Mouse (Mus musculus) cerebral cortex, adult 2 months (tissue): Measurements from ENCODE around the gene Rsrc1.

Source experiments
- WGBS: fragments of 180-500 bp; shearing (Covaris S2); methylation state at CpG from one replicate; pipeline ENCODE4 v1.1.7; 2018; 5-methylcytosine and 5-hydroxymethylcytosine counted together

Rsrc1 gene

GRCm38 (mm10) chr3:67284039-67284438 is 302.8 kb downstream of the Rsrc1 start:
- 97% methylated on average over 1 of the region's 1 CpGs for WGBS

DNA sequence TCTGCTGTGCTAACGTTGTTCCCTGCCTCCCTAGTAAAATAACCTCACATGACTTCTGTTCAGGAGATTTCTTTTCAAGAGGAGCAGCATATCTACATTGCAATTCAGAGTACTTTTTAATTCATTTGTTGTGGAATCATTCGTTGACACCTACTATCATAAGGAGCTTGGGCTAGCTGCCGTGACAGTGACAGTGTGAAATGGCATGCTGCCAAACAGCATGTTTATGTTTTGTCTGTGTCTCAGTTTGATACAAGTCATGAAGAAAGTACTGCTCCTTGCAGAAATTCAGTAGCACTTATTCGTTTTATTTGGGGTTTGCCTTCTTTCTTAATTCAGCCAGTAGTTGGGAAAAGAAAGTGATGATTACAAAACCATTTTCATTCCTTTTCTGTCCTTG is 303.7 kb downstream of the Rsrc1 start:
- 33% methylated on average over 4 of the region's 4 CpGs for WGBS

GRCm38 (mm10) chr3:67288664-67289063 is 307.5 kb downstream of the Rsrc1 start:
- 96% methylated on average over 7 of the region's 7 CpGs for WGBS

DNA sequence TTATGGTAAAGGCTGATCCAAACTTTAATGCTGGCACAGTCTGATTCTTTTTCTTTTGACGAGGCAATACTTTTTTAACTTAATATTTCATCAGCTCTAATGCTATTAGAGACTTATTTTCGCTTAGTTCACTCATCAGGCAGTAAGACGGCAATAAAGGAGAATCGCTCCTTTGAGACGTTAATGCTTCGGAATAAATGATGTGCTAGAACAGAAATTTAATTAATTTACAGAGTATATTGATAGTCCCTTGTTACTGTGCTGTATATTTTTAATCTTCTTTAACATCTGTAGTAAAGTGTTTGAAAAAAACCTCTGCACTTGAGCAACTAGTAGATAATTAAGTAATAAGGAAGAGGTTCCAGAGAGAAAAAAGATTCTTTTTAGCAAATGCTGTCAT is 308.3 kb downstream of the Rsrc1 start:
- WGBS = 87% methylated on average over 6 of the region's 6 CpGs

GRCm38 (mm10) chr3:67308725-67309124 is 327.5 kb downstream of the Rsrc1 start:
- WGBS = 46% methylated on average over 2 of the region's 2 CpGs

DNA sequence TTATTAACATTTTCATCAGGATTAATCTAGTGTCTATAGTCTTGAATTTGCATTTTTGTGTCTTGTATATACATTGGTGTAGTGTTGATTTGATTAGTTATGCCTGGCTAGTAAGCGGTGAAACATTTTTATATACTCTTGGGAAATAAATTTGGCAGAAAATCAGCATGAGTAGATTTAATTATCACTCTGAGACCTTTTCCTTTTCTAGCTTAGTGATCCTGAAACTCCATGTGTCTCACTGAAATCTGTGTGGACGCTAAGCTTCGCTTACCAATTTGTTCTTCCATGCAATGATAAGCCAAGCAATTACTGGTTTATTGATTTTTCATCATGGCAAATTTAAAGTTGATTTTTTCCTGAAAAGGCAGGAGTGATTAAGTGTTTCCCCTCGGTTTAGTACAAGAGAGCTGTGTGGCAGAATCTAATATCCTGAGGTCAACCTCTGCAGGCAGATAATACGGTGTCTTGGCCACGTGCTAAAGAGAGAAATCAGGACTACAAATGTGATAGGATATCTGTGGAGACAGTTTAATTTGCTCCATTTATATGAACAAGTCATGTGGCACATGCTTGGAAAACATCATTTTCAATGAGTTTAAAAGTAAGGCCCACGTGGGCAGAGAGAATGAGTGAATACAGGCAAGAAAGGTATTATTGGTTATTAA is 328.6 kb downstream of the Rsrc1 start:
- WGBS = 89% methylated on average over 7 of the region's 7 CpGs

GRCm38 (mm10) chr3:67311436-67311835 is 330.2 kb downstream of the Rsrc1 start:
- 90% methylated on average over 2 of the region's 2 CpGs for WGBS

- 82% methylated on average over 4 of the region's 4 CpGs for WGBS
These were observed 341.2 kb downstream of the Rsrc1 start for GRCm38 (mm10) chr3:67322422-67322821.

- 75% methylated on average over 3 of the region's 3 CpGs for WGBS
These were observed 358.4 kb downstream of the Rsrc1 start for GRCm38 (mm10) chr3:67339558-67339957.

DNA sequence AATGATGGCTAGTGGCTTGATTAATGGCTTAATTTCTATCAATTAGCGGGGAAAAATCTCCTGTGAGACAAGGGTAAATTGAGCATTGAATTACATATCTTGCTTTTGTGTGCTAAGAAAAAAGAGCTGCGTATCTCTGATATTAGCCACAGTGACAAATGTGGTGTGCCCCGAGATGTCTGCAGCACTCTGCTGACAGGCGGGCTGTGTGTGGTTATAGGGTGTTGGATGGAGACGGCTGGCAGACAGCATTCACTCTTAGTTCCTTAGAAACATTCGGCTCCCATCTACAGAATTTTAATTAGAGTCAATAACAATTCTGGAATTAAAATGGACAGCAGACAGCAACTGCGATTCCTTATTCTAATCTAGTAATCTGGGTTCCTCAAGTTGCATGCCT is 359.7 kb downstream of the Rsrc1 start:
- WGBS = 75% methylated on average over 7 of the region's 7 CpGs

GRCm38 (mm10) chr3:67343004-67343662 is 361.9 kb downstream of the Rsrc1 start:
- WGBS = 69% methylated on average over 5 of the region's 5 CpGs

DNA sequence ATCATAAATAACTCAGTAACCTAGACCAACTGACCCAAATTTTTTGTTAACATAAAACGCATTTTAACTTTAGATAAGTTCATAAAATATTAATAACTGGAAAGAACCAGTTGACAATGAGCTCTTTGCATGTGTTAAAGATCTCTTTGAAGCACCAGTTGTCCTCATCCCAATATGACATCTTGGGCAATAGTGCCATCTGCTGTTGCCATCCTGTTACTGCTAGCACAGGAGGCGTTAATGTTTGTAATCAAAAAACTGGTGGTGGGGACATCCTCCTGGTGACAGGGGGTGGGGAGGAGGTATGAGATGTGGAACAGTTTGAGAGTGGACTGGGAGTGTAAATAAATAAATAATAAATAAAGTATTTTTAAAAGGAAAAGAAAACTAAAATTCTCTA is 363.4 kb downstream of the Rsrc1 start:
- WGBS = 15% methylated on average over 2 of the region's 2 CpGs

DNA sequence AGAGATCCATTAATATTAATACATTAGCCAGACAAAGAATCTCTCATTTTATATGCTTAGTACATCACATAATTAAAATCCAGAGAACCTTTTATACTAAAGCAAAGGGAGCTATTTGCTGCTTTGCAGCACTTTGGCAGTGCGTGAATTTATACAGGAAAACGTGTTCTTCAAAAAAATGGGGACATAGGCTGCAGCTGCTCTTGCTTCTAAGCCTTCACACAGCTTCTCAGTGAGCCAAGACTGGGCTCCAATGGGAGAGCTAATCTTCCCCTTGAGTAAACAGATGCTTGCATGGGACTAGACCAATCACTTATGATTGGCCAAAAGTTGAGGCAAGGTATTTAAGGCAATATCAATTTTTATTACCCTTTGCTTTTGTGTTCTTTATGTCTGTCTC is 365.5 kb downstream of the Rsrc1 start:
- 52% methylated on average over 2 of the region's 2 CpGs for WGBS

DNA sequence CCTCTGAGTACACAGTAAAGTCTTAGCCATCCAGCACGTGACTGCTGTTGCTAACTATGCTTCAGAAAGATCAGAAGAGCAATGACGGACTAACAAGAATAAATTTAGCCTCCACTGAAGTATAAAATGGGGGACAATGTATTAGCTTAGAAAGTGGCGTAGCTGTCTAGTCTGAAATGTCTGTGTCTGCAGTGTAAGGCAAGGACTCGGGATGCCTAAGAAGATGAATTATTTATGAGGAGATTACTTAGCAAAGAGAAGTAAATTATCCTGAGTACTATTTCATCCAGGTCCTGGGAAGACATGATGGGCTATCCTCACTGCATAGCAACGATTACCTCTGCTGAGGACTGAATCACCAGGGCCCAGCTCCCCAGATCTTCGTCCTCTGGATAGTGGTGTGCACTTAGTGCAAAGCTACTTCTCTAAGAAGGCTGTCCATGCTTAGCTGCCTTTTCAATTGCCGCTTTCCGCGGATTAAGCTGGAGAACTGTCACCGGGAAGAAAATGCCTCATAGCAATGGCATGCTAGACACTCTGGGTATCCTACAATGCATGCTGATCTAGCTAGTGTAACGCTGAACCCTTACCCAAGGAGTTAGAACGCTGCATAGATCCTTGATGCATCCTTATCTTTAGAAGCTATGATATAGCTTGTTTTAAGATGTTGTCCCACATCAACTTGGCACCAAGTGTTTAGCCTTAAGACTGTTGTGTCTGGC is 370.4 kb downstream of the Rsrc1 start:
- 75% methylated on average over 12 of the region's 12 CpGs for WGBS

DNA sequence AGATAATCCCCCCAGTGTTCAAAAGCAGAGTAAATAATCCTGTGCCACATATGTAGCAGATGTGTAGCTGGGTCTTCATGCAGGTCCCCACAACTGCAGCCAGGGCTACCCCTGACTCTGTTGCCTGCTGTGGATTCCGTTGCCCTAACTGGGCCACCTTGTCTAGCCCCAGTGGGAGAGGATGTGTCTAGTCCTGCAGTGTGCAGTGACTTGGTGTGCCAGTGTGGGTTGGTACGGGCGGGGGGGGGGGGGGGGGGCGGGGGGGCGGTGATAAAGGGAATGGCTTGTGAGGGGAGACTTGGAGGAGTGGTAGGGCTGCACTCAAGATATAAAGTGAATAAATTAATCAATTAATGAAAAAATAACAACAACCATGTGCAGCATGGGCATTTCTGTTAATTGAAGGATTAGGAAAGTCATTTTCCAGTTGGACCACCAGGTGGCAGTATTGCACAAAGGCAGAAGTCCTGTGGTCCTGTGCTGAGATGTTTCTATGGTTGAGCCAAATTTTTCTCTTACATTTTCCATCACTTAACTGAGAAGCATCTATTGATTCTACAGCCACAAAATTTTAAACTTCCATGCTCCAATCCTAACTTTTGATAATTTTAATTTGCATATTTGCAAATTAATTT is 371.1 kb downstream of the Rsrc1 start:
- WGBS = 25% methylated on average over 5 of the region's 5 CpGs

DNA sequence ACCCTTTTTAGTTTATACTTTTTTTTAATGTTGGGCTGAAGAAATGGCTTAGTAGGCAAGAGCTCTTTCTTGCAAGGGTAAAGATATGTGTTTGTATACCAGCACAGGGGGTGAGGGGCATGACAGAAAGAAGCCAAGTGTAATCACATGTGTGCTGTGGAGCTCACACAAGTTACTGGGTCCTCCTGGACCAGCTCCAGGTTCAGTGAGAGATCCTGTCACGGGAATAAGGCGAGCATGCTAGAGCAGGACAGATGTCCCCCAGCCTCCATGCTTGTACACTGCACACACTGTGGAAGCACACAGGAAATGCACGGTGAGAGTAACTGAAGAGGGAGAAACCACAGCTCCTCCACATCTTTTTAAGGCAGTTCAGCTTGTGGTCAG is 371.6 kb downstream of the Rsrc1 start:
- WGBS = 72% methylated on average over 3 of the region's 3 CpGs

DNA sequence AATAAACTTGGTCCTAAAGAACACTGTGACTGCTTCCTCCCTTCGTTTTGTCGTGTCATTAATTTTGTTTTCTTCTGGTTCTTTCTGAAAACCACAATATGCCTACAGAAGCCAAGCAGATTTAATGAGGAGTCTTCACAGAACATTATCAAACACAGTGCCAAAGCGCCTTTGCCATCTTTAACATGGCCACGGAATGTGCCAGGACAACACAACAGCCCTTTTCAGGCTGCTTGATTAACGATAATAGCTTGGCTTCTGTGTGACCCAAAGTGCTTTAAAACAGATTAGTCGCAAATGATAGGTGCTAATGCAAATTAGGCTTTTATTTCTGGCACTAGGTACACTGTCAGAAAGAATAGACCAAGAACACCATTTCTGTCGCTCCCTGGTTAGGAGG is 377.2 kb downstream of the Rsrc1 start:
- 66% methylated on average over 7 of the region's 7 CpGs for WGBS

GRCm38 (mm10) chr3:67366087-67366892 is 385.1 kb downstream of the Rsrc1 start:
- WGBS = 74% methylated on average over 4 of the region's 4 CpGs

GRCm38 (mm10) chr3:67367481-67367880 is 386.3 kb downstream of the Rsrc1 start:
- WGBS = 86% methylated on average over 6 of the region's 6 CpGs

DNA sequence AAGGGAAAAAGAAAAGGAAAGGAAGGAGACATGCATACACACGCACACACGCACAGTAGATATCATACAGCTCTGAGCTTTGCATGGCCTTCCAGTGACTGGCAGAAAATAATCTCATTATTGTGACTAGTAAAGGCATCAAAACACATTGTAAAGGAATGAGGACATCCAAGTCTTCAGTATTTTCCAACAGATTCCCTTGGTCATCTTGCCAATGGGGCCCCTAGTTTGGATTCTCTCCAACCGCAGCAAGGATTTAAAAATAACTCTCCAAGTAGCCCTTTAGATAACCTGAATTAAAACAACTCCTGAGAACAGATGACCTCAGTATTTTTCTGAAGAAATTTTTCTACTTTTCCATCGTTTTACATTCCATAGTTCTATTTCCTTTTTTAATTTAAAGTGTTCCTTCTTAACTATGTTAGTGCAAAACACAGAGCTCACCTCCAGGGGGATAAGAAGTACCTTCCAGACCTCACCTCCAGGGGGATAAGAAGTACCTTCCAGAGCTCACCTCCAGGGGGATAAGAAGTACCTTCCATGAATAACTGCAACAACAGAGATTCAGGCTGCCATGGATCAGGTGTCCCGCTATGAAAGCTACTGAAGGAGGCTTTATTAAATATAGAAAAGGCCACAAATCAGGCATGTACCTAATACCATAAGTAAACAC is 388.4 kb downstream of the Rsrc1 start:
- 79% methylated on average over 5 of the region's 5 CpGs for WGBS

GRCm38 (mm10) chr3:67372194-67372593 is 391.0 kb downstream of the Rsrc1 start:
- WGBS = 84% methylated on average over 4 of the region's 4 CpGs
